Mouse (Mus musculus): Measurements from ENCODE around the gene Dnajb6. TPM values are rescaled to one million over a fixed set of nuclear protein-coding genes. Genes with fewer than 3 reads are reported as not detected.
"Not testable (repeated sequence)": the region's sequence is repeated elsewhere in the genome, so short reads cannot be mapped to it uniquely, and the experiment has no call there.

Dnajb6 gene
- polyA plus RNA-seq, 1 experiment from 2014 or later, result 144 TPM

DNA sequence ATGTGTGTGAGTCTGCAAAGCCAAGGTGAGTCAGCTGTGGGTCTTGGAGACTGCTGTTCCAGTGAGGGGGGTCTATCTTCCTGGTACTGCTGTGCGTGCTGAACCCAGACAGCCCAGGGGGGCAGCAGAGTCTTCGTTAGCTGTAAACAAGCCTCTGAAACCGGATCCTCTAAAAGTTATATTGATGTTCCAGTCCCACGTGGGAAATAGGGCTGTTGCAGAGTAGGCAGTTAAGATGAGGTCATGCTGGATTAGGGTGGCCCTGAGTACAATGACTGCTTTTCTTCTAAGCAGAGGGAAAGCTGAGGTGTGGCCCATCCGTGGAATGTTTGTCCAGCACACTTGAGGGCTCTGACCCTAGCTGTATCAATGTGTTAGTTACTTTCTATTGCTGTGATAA, 27.2 kb upstream of the Dnajb6 start:
- Histone ChIP-seq H3K27ac (replicated peaks) (peak overlapping the region; percentile 83), H3K4me2 (replicated peaks; ENCODE audit: low read depth) (no peak overlapping the region), H3K27me3 (ENCODE audit: control insufficient read depth, insufficient read depth, low read length) (no peaks in the 10 kb centered on the region), H3K9ac (ENCODE audit: low read length) (no peak overlapping the region), H3K9me3 (ENCODE audit: control insufficient read depth, low read length) (no peaks in the 10 kb centered on the region), H3K4me3 (ENCODE audit: low read depth, low read length) (no peak overlapping the region), H3K4me1 (replicated peaks; ENCODE audit: control insufficient read depth, insufficient read depth) (no peaks in the 10 kb centered on the region), H3K36me3 (ENCODE audit: control insufficient read depth, insufficient read depth, low read length) (no peaks in the 10 kb centered on the region)
- DNase-seq (ENCODE audit: low spot score), result peak; percentile 68
- no peak for TF ChIP-seq EP300 (optimal IDR thresholded peaks at IDR 0.05)
- no peak for TF ChIP-seq CTCF (IDR thresholded peaks at IDR 0.05; ENCODE audit: low read depth)
- ATAC-seq (ENCODE audit: low FRiP score, low TSS enrichment), result peak; percentile 97
- 6% methylated on average over 5 of the region's 5 CpGs for WGBS

- Histone ChIP-seq H3K4me3 (ENCODE audit: low read depth, low read length) (no peak overlapping the region), H3K4me2 (replicated peaks; ENCODE audit: low read depth) (no peak overlapping the region), H3K27me3 (ENCODE audit: control insufficient read depth, insufficient read depth, low read length) (no peaks in the 10 kb centered on the region), H3K9me3 (ENCODE audit: control insufficient read depth, low read length) (no peaks in the 10 kb centered on the region), H3K27ac (replicated peaks) (no peak overlapping the region), H3K36me3 (ENCODE audit: control insufficient read depth, insufficient read depth, low read length) (no peaks in the 10 kb centered on the region), H3K9ac (ENCODE audit: low read length) (no peak overlapping the region), H3K4me1 (replicated peaks; ENCODE audit: control insufficient read depth, insufficient read depth) (no peaks in the 10 kb centered on the region)
- TF ChIP-seq CTCF (IDR thresholded peaks at IDR 0.05; ENCODE audit: low read depth), result no peak
- TF ChIP-seq EP300 (optimal IDR thresholded peaks at IDR 0.05), result no peak
- ATAC-seq (ENCODE audit: low FRiP score, low TSS enrichment), result no peak
- DNase-seq (ENCODE audit: low spot score), result no peak
These were observed 23.9 kb upstream of the Dnajb6 start for GRCm38 (mm10) chr5:29711631-29712030.

DNA sequence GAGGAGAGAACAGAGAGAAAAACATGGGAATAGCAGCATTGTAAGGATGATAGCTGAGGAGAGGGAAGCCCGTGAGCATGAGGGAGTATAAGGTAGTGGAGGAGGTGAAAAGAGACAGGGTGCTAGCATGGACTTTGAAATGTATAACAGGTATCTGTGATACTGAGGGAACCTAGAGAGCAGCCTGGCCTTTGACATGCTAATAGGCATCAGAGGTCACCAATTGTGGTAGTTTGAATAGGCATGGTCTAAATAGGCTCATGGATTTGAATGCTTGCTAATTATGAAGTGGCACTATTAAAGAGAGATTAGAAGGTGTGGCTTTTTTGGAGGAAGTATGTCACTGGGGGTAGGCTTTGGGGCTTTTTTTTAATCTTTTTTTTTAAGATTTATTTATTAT, 22.6 kb upstream of the Dnajb6 start:
- no peak for DNase-seq (ENCODE audit: low spot score)
- no peak overlapping the region for H3K27ac ChIP-seq (replicated peaks)
- TF ChIP-seq CTCF (IDR thresholded peaks at IDR 0.05; ENCODE audit: low read depth) (no peak), EP300 (optimal IDR thresholded peaks at IDR 0.05) (no peak)
- no peaks in the 10 kb centered on the region for H3K27me3 ChIP-seq (ENCODE audit: control insufficient read depth, insufficient read depth, low read length)
- no peak for ATAC-seq (ENCODE audit: low FRiP score, low TSS enrichment)
- no peaks in the 10 kb centered on the region for H3K9me3 ChIP-seq (ENCODE audit: control insufficient read depth, low read length)
- H3K9ac ChIP-seq (ENCODE audit: low read length), result no peak overlapping the region
- H3K4me2 ChIP-seq (replicated peaks; ENCODE audit: low read depth), result no peak overlapping the region
- H3K36me3 ChIP-seq (ENCODE audit: control insufficient read depth, insufficient read depth, low read length), result no peaks in the 10 kb centered on the region
- no peaks in the 10 kb centered on the region for H3K4me1 ChIP-seq (replicated peaks; ENCODE audit: control insufficient read depth, insufficient read depth)
- 68% methylated on average over 1 of the region's 1 CpGs for WGBS
- H3K4me3 ChIP-seq (ENCODE audit: low read depth, low read length), result no peak overlapping the region

DNA sequence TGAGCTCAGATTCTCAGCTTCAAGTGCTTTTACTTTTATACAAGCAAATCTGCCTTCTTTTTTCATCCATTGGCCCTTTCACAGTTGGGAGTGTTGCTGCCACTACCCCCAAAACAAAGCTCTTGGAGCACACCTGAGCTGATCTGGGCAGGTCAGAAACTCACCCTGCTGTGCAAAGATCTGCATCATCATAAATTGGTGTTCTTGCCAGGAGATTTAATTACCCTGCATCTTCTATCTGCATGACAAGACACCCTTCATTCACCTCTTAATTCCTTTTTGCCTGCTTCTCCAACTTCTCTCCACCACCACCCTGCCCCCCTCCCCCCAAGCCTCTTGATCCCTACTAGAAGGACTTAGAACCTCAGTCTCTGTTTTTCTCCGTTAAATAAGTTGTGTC, 14.3 kb upstream of the Dnajb6 start:
- H3K36me3 ChIP-seq (ENCODE audit: control insufficient read depth, insufficient read depth, low read length), result no peaks in the 10 kb centered on the region
- H3K4me2 ChIP-seq (replicated peaks; ENCODE audit: low read depth), result no peak overlapping the region
- H3K9ac ChIP-seq (ENCODE audit: low read length), result no peak overlapping the region
- H3K9me3 ChIP-seq (ENCODE audit: control insufficient read depth, low read length), result no peaks in the 10 kb centered on the region
- no peaks in the 10 kb centered on the region for H3K27me3 ChIP-seq (ENCODE audit: control insufficient read depth, insufficient read depth, low read length)
- TF ChIP-seq EP300 (optimal IDR thresholded peaks at IDR 0.05), result no peak
- no peak for TF ChIP-seq CTCF (IDR thresholded peaks at IDR 0.05; ENCODE audit: low read depth)
- H3K27ac ChIP-seq (replicated peaks), result no peak overlapping the region
- DNase-seq (ENCODE audit: low spot score) (no peak), ATAC-seq (ENCODE audit: low FRiP score, low TSS enrichment) (no peak)
- no peaks in the 10 kb centered on the region for H3K4me1 ChIP-seq (replicated peaks; ENCODE audit: control insufficient read depth, insufficient read depth)
- no peak overlapping the region for H3K4me3 ChIP-seq (ENCODE audit: low read depth, low read length)
- 24% methylated on average over 1 of the region's 1 CpGs for WGBS

DNA sequence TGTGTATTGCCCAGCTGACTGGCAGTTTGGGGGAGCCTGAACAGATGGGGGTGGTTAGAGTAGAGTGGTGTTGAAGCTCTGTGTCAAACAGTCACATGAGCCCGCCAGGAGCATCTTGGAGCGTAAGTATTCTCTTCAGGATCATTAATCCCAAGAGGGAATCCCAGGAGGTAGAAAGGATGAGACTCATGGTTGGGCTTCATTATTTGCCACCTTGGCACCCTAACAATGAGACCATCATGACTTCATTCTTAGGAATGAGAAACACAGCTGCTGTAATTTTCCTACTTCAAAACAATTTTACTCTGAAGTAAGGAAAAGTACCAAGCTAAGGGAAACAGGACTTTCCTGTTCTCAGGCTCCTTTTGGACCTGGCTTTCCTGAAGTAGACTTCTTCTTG, 10.1 kb upstream of the Dnajb6 start:
- 76% methylated on average over 2 of the region's 2 CpGs for WGBS
- H3K9me3 ChIP-seq (ENCODE audit: control insufficient read depth, low read length), result no peaks in the 10 kb centered on the region
- H3K9ac ChIP-seq (ENCODE audit: low read length), result no peak overlapping the region
- H3K27ac ChIP-seq (replicated peaks), result no peak overlapping the region
- H3K27me3 ChIP-seq (ENCODE audit: control insufficient read depth, insufficient read depth, low read length), result no peaks in the 10 kb centered on the region
- no peak overlapping the region for H3K4me3 ChIP-seq (ENCODE audit: low read depth, low read length)
- H3K4me2 ChIP-seq (replicated peaks; ENCODE audit: low read depth), result no peak overlapping the region
- ATAC-seq (ENCODE audit: low FRiP score, low TSS enrichment) (no peak), DNase-seq (ENCODE audit: low spot score) (no peak)
- no peaks in the 10 kb centered on the region for H3K36me3 ChIP-seq (ENCODE audit: control insufficient read depth, insufficient read depth, low read length)
- TF ChIP-seq EP300 (optimal IDR thresholded peaks at IDR 0.05) (no peak), CTCF (IDR thresholded peaks at IDR 0.05; ENCODE audit: low read depth) (no peak)
- no peaks in the 10 kb centered on the region for H3K4me1 ChIP-seq (replicated peaks; ENCODE audit: control insufficient read depth, insufficient read depth)

DNA sequence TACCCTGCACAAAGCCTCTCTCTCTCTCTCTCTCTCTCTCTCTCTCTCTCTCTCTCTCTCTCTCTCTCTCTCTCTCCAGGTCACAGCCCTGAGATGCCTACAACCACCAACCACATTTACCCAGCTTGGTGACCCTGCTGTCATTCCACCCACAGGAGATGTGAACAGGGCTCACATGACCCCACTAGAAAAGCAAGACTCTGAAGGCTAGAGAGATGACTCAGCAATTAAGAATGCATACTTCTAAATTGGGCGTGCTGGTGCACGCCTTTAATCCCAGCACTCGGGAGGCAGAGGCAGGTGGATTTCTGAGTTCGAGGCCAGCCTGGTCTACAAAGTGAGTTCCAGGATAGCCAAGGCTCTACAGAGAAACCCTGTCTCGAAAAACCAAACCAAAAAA, 9.4 kb upstream of the Dnajb6 start:
- H3K27ac ChIP-seq (replicated peaks); H3K9me3 ChIP-seq (ENCODE audit: control insufficient read depth, low read length); H3K4me1 ChIP-seq (replicated peaks; ENCODE audit: control insufficient read depth, insufficient read depth); H3K9ac ChIP-seq (ENCODE audit: low read length); DNase-seq (ENCODE audit: low spot score); ATAC-seq (ENCODE audit: low FRiP score, low TSS enrichment); H3K4me2 ChIP-seq (replicated peaks; ENCODE audit: low read depth); H3K4me3 ChIP-seq (ENCODE audit: low read depth, low read length); H3K27me3 ChIP-seq (ENCODE audit: control insufficient read depth, insufficient read depth, low read length); H3K36me3 ChIP-seq (ENCODE audit: control insufficient read depth, insufficient read depth, low read length): not testable (repeated sequence)
- WGBS, result 76% methylated on average over 5 of the region's 5 CpGs

Measured in stomach, postnatal 0 days (tissue).